Comparison of ENCODE assay signal across 17 mouse cellular contexts in the genomic region with DNA sequence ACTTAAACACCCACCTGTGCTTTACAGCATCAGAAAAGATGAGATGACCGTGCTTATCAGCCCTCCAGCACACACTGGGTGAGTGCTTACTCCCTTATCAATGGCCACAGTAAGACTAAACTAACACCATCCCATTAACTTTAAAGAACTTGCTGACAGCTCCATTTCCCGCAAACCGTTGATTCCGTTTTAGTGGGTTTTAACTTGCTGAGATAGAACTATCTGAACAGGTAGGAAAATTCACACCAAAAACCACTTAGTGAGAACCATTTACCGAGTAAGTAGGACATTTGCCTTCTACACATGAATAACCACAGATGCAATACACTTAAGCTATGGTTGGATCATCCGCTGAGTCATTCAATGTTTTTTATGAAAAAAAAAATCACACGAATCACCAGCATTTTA. TPM values are rescaled to one million over a fixed set of nuclear protein-coding genes. Genes with fewer than 3 reads are reported as not detected.
DNase-seq lines count a peak whose midpoint lies in the region; ATAC-seq and TF ChIP-seq lines count a peak whose summit lies in the region.
"Had no signal": no experiment of that assay in that cellular context is flagged by ENCODE, and none has a peak within 500 bp of the region (broad histone marks: within the 10 kb centered on the region; RNA-seq: fewer than 3 reads in every experiment).

No protein-coding gene starts in this region.

- TF ChIP-seq EP300 in stomach, postnatal 0 days (optimal IDR thresholded peaks at IDR 0.05) = no peak

- no peak for TF ChIP-seq CTCF in stomach, postnatal 0 days (IDR thresholded peaks at IDR 0.05; ENCODE audit: low read depth)

- no peak overlapping the region for H3K9ac ChIP-seq in stomach, embryonic 14.5 days (replicated peaks; ENCODE audit: low read depth, low read length)
- no peak overlapping the region for H3K9ac ChIP-seq in stomach, postnatal 0 days (ENCODE audit: low read length)
- no peak overlapping the region for H3K9ac ChIP-seq in liver, embryonic 16.5 days (ENCODE audit: low read depth, low read length)
- H3K9ac ChIP-seq in hindbrain, embryonic 16.5 days (ENCODE audit: low read depth, low read length) = no peak overlapping the region
- H3K9ac ChIP-seq: limb, embryonic 13.5 days; midbrain, embryonic 12.5 days had no signal

- H3K4me1 ChIP-seq in stomach, embryonic 14.5 days (ENCODE audit: control insufficient read depth, insufficient read depth, low read length) = no peaks in the 10 kb centered on the region
- H3K4me1 ChIP-seq in stomach, postnatal 0 days (replicated peaks; ENCODE audit: control insufficient read depth, insufficient read depth) = no peaks in the 10 kb centered on the region
- peaks cover 77% of the 10 kb centered on the region for H3K4me1 ChIP-seq in erythroblast, embryonic 14.5 days (ENCODE audit: control insufficient read depth)
- H3K4me1 ChIP-seq in liver, embryonic 16.5 days (ENCODE audit: control insufficient read depth, low read depth, low read length) = peaks cover 16% of the 10 kb centered on the region
- H3K4me1 ChIP-seq in hindbrain, embryonic 16.5 days (ENCODE audit: control insufficient read depth, insufficient read depth, low read depth, low read length) = no peaks in the 10 kb centered on the region
- H3K4me1 ChIP-seq: limb, embryonic 13.5 days; midbrain, embryonic 12.5 days had no signal

- H3K4me2 ChIP-seq in stomach, embryonic 14.5 days (replicated peaks; ENCODE audit: low read depth, low read length) = no peak overlapping the region
- H3K4me2 ChIP-seq in stomach, postnatal 0 days (replicated peaks; ENCODE audit: low read depth) = no peak overlapping the region
- H3K4me2 ChIP-seq in liver, embryonic 16.5 days (ENCODE audit: low read depth, low read length) = peak overlapping the region; percentile 31
- no peak overlapping the region for H3K4me2 ChIP-seq in hindbrain, embryonic 16.5 days (ENCODE audit: low read length)
- H3K4me2 ChIP-seq: limb, embryonic 13.5 days; midbrain, embryonic 12.5 days had no signal

- no peaks in the 10 kb centered on the region for H3K27me3 ChIP-seq in stomach, embryonic 14.5 days (ENCODE audit: control insufficient read depth, insufficient read depth, low read length)
- no peaks in the 10 kb centered on the region for H3K27me3 ChIP-seq in stomach, postnatal 0 days (ENCODE audit: control insufficient read depth, insufficient read depth, low read length)
- no peaks in the 10 kb centered on the region for H3K27me3 ChIP-seq in erythroblast, embryonic 14.5 days (ENCODE audit: control insufficient read depth)
- H3K27me3 ChIP-seq in liver, embryonic 16.5 days (ENCODE audit: control insufficient read depth, insufficient read depth, low read depth, low read length) = no peaks in the 10 kb centered on the region
- no peaks in the 10 kb centered on the region for H3K27me3 ChIP-seq in hindbrain, embryonic 16.5 days (replicated peaks; ENCODE audit: control insufficient read depth, insufficient read depth, low read length)
- H3K27me3 ChIP-seq: limb, embryonic 13.5 days; midbrain, embryonic 12.5 days; Patski had no signal

- H3K36me3 ChIP-seq in stomach, embryonic 14.5 days (ENCODE audit: control insufficient read depth, insufficient read depth, low read length) = no peaks in the 10 kb centered on the region
- H3K36me3 ChIP-seq in stomach, postnatal 0 days (ENCODE audit: control insufficient read depth, insufficient read depth, low read length) = no peaks in the 10 kb centered on the region
- H3K36me3 ChIP-seq in erythroblast, embryonic 14.5 days (ENCODE audit: control insufficient read depth) = peaks cover 7% of the 10 kb centered on the region
- H3K36me3 ChIP-seq in liver, embryonic 16.5 days (ENCODE audit: control insufficient read depth, insufficient read depth) = no peaks in the 10 kb centered on the region
- H3K36me3 ChIP-seq in hindbrain, embryonic 16.5 days (ENCODE audit: control insufficient read depth, insufficient read depth, low read length) = no peaks in the 10 kb centered on the region
- H3K36me3 ChIP-seq: limb, embryonic 13.5 days; midbrain, embryonic 12.5 days had no signal

- H3K9me3 ChIP-seq in stomach, embryonic 14.5 days (ENCODE audit: control insufficient read depth, low read depth, low read length) = no peaks in the 10 kb centered on the region
- H3K9me3 ChIP-seq in stomach, postnatal 0 days (ENCODE audit: control insufficient read depth, low read length) = no peaks in the 10 kb centered on the region
- H3K9me3 ChIP-seq in erythroblast, embryonic 14.5 days (ENCODE audit: control insufficient read depth, low read length) = no peaks in the 10 kb centered on the region
- H3K9me3 ChIP-seq in liver, embryonic 16.5 days (replicated peaks; ENCODE audit: control insufficient read depth, low read length) = no peaks in the 10 kb centered on the region
- no peaks in the 10 kb centered on the region for H3K9me3 ChIP-seq in hindbrain, embryonic 16.5 days (ENCODE audit: control insufficient read depth, low read length)
- H3K9me3 ChIP-seq: limb, embryonic 13.5 days; midbrain, embryonic 12.5 days had no signal

- H3K27ac ChIP-seq in stomach, embryonic 14.5 days (ENCODE audit: low read length) = no peak overlapping the region
- no peak overlapping the region for H3K27ac ChIP-seq in stomach, postnatal 0 days (replicated peaks)
- peak overlapping the region; percentile 85 for H3K27ac ChIP-seq in liver, embryonic 16.5 days (ENCODE audit: low read length)
- H3K27ac ChIP-seq in hindbrain, embryonic 16.5 days (ENCODE audit: low read depth, low read length) = no peak overlapping the region
- H3K27ac ChIP-seq: gastrocnemius, adult 2 months; left cerebral cortex, adult 2 months; limb, embryonic 13.5 days; midbrain, embryonic 12.5 days had no signal

- no peak for DNase-seq in stomach, postnatal 0 days (ENCODE audit: low spot score)
- no peak for DNase-seq in layer of hippocampus, adult 11-12 months (ENCODE audit: low spot score)
- DNase-seq in layer of hippocampus, adult 8-10 months (ENCODE audit: low spot score in 2 of 2) = no peak
- DNase-seq: cerebellum, adult 9-11 months; gastrocnemius, adult 2 months; kidney, adult 2 months; kidney, postnatal 4 days; lung, postnatal 14 days had no signal

- WGBS in stomach, embryonic 14.5 days = 59% methylated on average over 7 of the region's 7 CpGs
- 60% methylated on average over 7 of the region's 7 CpGs for WGBS in stomach, postnatal 0 days
- WGBS in liver, embryonic 16.5 days (ENCODE audit: insufficient replicate concordance) = 19% methylated on average over 7 of the region's 7 CpGs
- 81% methylated on average over 7 of the region's 7 CpGs for WGBS in hindbrain, embryonic 16.5 days

- peak; percentile 84; the same call in 1 of the 2 replicates for ATAC-seq in stomach, embryonic 14.5 days (ENCODE audit: insufficient number of reproducible peaks, insufficient read depth, low FRiP score, low read depth)
- no peak for ATAC-seq in stomach, postnatal 0 days (ENCODE audit: low FRiP score, low TSS enrichment)
- ATAC-seq in liver, embryonic 16.5 days (ENCODE audit: low read depth) = peak; percentile 99
- no peak for ATAC-seq in hindbrain, embryonic 16.5 days
- ATAC-seq: forebrain, embryonic 16.5 days; Patski had no signal

- no peak overlapping the region for H3K4me3 ChIP-seq in stomach, embryonic 14.5 days (ENCODE audit: low read depth, low read length)
- H3K4me3 ChIP-seq in stomach, postnatal 0 days (ENCODE audit: low read depth, low read length) = no peak overlapping the region
- H3K4me3 ChIP-seq in erythroblast, embryonic 14.5 days (replicated peaks) = peak overlapping the region; percentile 42
- no peak overlapping the region for H3K4me3 ChIP-seq in liver, embryonic 16.5 days (ENCODE audit: low read depth, low read length)
- H3K4me3 ChIP-seq in hindbrain, embryonic 16.5 days (ENCODE audit: low read length) = no peak overlapping the region
- H3K4me3 ChIP-seq: gastrocnemius, adult 2 months; left cerebral cortex, adult 2 months; limb, embryonic 13.5 days; midbrain, embryonic 12.5 days had no signal

RNA-seq across cellular contexts. Expression of a gene that starts 27.1 kb away (rescaled TPM):
- 3.7 and 4.0 TPM in 2 replicates for polyA plus RNA-seq in stomach, embryonic 14.5 days (2014; fragmentation: Nextera tagmentation; extraction: Ambion mirVana)
- polyA plus RNA-seq in stomach, postnatal 0 days (2015; fragmentation: Nextera tagmentation; extraction: Ambion mirVana) = 4.3 and 4.9 TPM in 2 replicates
- 0.08 TPM in 2 replicates for polyA plus RNA-seq in erythroblast, embryonic 14.5 days (2012)
- 3.2 and 3.6 TPM in 2 replicates for polyA plus RNA-seq in liver, embryonic 16.5 days (2015; fragmentation: Nextera tagmentation; extraction: Ambion mirVana)
- total RNA-seq in layer of hippocampus, adult 8-10 months (2022) = 1 to 10 TPM; 2.3 to 5.9 (median 4.0) TPM
- 1.3 and 1.5 TPM in 2 replicates for polyA plus RNA-seq in hindbrain, embryonic 16.5 days (2015; fragmentation: Nextera tagmentation; extraction: Ambion mirVana)

RNA-seq across cellular contexts. Expression of a gene that starts 45.1 kb away (rescaled TPM):
- 21.8 and 25.8 TPM in 2 replicates for polyA plus RNA-seq in stomach, embryonic 14.5 days (2014; fragmentation: Nextera tagmentation; extraction: Ambion mirVana)
- 2.3 and 4.0 TPM in 2 replicates for polyA plus RNA-seq in stomach, postnatal 0 days (2015; fragmentation: Nextera tagmentation; extraction: Ambion mirVana)
- polyA plus RNA-seq in erythroblast, embryonic 14.5 days (2012) = not detected in 2 replicates
- polyA plus RNA-seq in liver, embryonic 16.5 days (2015; fragmentation: Nextera tagmentation; extraction: Ambion mirVana) = 0.34 and 0.43 TPM in 2 replicates
- 1 to 10 TPM in 1 of 4 experiments, under 1 TPM in 3; 0.47 to 1.2 (median 0.85) TPM for total RNA-seq in layer of hippocampus, adult 8-10 months (2022)
- polyA plus RNA-seq in hindbrain, embryonic 16.5 days (2015; fragmentation: Nextera tagmentation; extraction: Ambion mirVana) = 1.5 and 1.9 TPM in 2 replicates
- polyA plus RNA-seq: Patski had no signal

RNA-seq across cellular contexts. Expression of a gene that starts 45.1 kb away (rescaled TPM):
- 5.9 and 7.2 TPM in 2 replicates for polyA plus RNA-seq in stomach, embryonic 14.5 days (2014; fragmentation: Nextera tagmentation; extraction: Ambion mirVana)
- polyA plus RNA-seq in stomach, postnatal 0 days (2015; fragmentation: Nextera tagmentation; extraction: Ambion mirVana) = 5.1 and 5.3 TPM in 2 replicates
- not detected in 2 replicates for polyA plus RNA-seq in erythroblast, embryonic 14.5 days (2012)
- 5.5 and 5.7 TPM in 2 replicates for polyA plus RNA-seq in liver, embryonic 16.5 days (2015; fragmentation: Nextera tagmentation; extraction: Ambion mirVana)
- total RNA-seq in layer of hippocampus, adult 8-10 months (2022) = 10 to 100 TPM; 10.9 to 20.0 (median 13.0) TPM
- polyA plus RNA-seq in hindbrain, embryonic 16.5 days (2015; fragmentation: Nextera tagmentation; extraction: Ambion mirVana) = 4.4 and 4.9 TPM in 2 replicates

Comparison
In these comparisons a context has a peak if more than half of its experiments do, and no peak if none do; other contexts are left out.
1. ATAC-seq: peak in stomach, embryonic 14.5 days (single experiment) and liver, embryonic 16.5 days (single experiment); none in stomach, postnatal 0 days (single experiment) and hindbrain, embryonic 16.5 days (single experiment).